Comparison of ENCODE assay signal across 10 mouse cellular contexts in genomic region chr2:35692272-35692900, GRCm38 (mm10).
DNase-seq lines count a peak whose midpoint lies in the region; ATAC-seq and TF ChIP-seq lines count a peak whose summit lies in the region.
"Had no signal": no experiment of that assay in that cellular context is flagged by ENCODE, and none has a peak within 500 bp of the region (broad histone marks: within the 10 kb centered on the region; RNA-seq: fewer than 3 reads in every experiment).

No protein-coding gene starts in this region.

- no peaks in the 10 kb centered on the region for H3K27me3 ChIP-seq in heart, postnatal 0 days (ENCODE audit: control insufficient read depth, insufficient read depth, low read length)
- H3K27me3 ChIP-seq in hindbrain, embryonic 11.5 days (ENCODE audit: control insufficient read depth, insufficient read depth, low read length): no peaks in the 10 kb centered on the region

- H3K4me3 ChIP-seq in heart, postnatal 0 days (ENCODE audit: low read depth, low read length): peak overlapping the region; percentile 29
- H3K4me3 ChIP-seq in hindbrain, embryonic 11.5 days (ENCODE audit: low read depth, low read length): no peak overlapping the region
- H3K4me3 ChIP-seq: erythroblast, embryonic 14.5 days had no signal

- WGBS in heart, postnatal 0 days: 55% methylated on average over 11 of the region's 11 CpGs
- whole genome bisulfite sequencing in hindbrain, embryonic 11.5 days: 91% methylated on average over 11 of the region's 11 CpGs

- H3K27ac ChIP-seq in heart, postnatal 0 days (ENCODE audit: low read depth): peak overlapping the region; percentile 71
- H3K27ac ChIP-seq in hindbrain, embryonic 11.5 days (ENCODE audit: low read depth, low read length): no peak overlapping the region

- no peak for TF ChIP-seq CTCF in heart, postnatal 0 days (IDR thresholded peaks at IDR 0.05; ENCODE audit: low read depth)

- ATAC-seq in heart, postnatal 0 days (ENCODE audit: insufficient read depth, low read depth): no peak
- ATAC-seq in hindbrain, embryonic 11.5 days (ENCODE audit: low FRiP score): no peak

- H3K9me3 ChIP-seq in heart, postnatal 0 days (replicated peaks; ENCODE audit: control insufficient read depth, low read length): no peaks in the 10 kb centered on the region
- no peaks in the 10 kb centered on the region for H3K9me3 ChIP-seq in hindbrain, embryonic 11.5 days (ENCODE audit: control insufficient read depth, low read length)

- peak; percentile 65 for DNase-seq in kidney, adult 11 months
- DNase-seq in kidney, postnatal 14 days: no peak
- no peak for DNase-seq in heart, postnatal 0 days (ENCODE audit: low spot score)
- peak; percentile 63 to 67 for DNase-seq in kidney, postnatal 36 days
- DNase-seq in lung, postnatal 36 days: peak; percentile 73
- DNase-seq in ovary, postnatal 14 days (ENCODE audit: low spot score): no peak
- no peak for DNase-seq in cerebellum, postnatal 14 days
- no peak for DNase-seq in hindbrain, embryonic 11.5 days (ENCODE audit: low spot score)
- DNase-seq: thymus, postnatal 36 days had no signal

- H3K9ac ChIP-seq in heart, postnatal 0 days (replicated peaks; ENCODE audit: low read depth, low read length): peak overlapping the region; percentile 40
- no peak overlapping the region for H3K9ac ChIP-seq in hindbrain, embryonic 11.5 days (ENCODE audit: low read depth, low read length)

- H3K4me2 ChIP-seq in heart, postnatal 0 days (ENCODE audit: low read depth, low read length): peak overlapping the region; percentile 56
- no peak overlapping the region for H3K4me2 ChIP-seq in hindbrain, embryonic 11.5 days (replicated peaks; ENCODE audit: low read depth, low read length)

- TF ChIP-seq EP300 in heart, postnatal 0 days (IDR thresholded peaks at IDR 0.05; ENCODE audit: low read depth): no peak

- H3K36me3 ChIP-seq in heart, postnatal 0 days (replicated peaks; ENCODE audit: control insufficient read depth, insufficient read depth, low read length): no peaks in the 10 kb centered on the region
- H3K36me3 ChIP-seq in hindbrain, embryonic 11.5 days (ENCODE audit: control insufficient read depth, insufficient read depth, low read length): no peaks in the 10 kb centered on the region

- H3K4me1 ChIP-seq in heart, postnatal 0 days (ENCODE audit: control insufficient read depth, insufficient read depth): peaks cover 92% of the 10 kb centered on the region
- H3K4me1 ChIP-seq in hindbrain, embryonic 11.5 days (replicated peaks; ENCODE audit: control insufficient read depth, insufficient read depth, low read length): peaks cover 21% of the 10 kb centered on the region

Comparison
In these comparisons a context has a peak if more than half of its experiments do, and no peak if none do; other contexts are left out.
1. DNase-seq: peak in kidney, adult 11 months (single experiment), kidney, postnatal 36 days (2 of 2) and lung, postnatal 36 days (single experiment); none in kidney, postnatal 14 days (single experiment), heart, postnatal 0 days (single experiment), ovary, postnatal 14 days (single experiment), cerebellum, postnatal 14 days (0 of 2) and hindbrain, embryonic 11.5 days (single experiment).